Mouse (Mus musculus) lung, embryonic 16.5 days (tissue): Measurements from ENCODE around the gene Padi1. TPM values are rescaled to one million over a fixed set of nuclear protein-coding genes. Genes with fewer than 3 reads are reported as not detected.
A peak's percentile ranks its signal among the peaks of the same experiment; 100 is the strongest.

Experiments
- ATAC-seq: fragments of 200-750 bp; cut with Nextera tagmentation; 2 replicates; pipeline ENCODE4 v1.8.0; 2017; ENCODE audit warnings: low read depth, mild to moderate bottlenecking, moderate library complexity
- H3K27ac ChIP-seq: fragments of 300-500 bp; sonication (generic); 2 replicates; pipeline ENCODE4 v1.5.1; 2014; ENCODE audit warnings: mild to moderate bottlenecking, control low read depth, low read length
- H3K27me3 ChIP-seq: fragments of 300-500 bp; sonication (generic); 2 replicates; pipeline ENCODE4 v1.6.1; 2014; ENCODE audit warnings: low read depth, low read length, mixed read lengths; ENCODE audit not compliant: control insufficient read depth, insufficient read depth
- H3K36me3 ChIP-seq: fragments of 300-500 bp; sonication (generic); 2 replicates; pipeline ENCODE4 v1.6.1; 2014; ENCODE audit warnings: low read length; ENCODE audit not compliant: control insufficient read depth, insufficient read depth
- H3K4me1 ChIP-seq: fragments of 300-500 bp; sonication (generic); replicated peaks from 2 replicates; pipeline ENCODE4 v1.6.1; 2014; ENCODE audit warnings: low read length, mixed read lengths; ENCODE audit not compliant: control insufficient read depth, insufficient read depth
- H3K4me2 ChIP-seq: fragments of 300-500 bp; sonication (generic); 2 replicates; pipeline ENCODE4 v1.6.1; 2014; ENCODE audit warnings: low read depth, low read length, control low read depth
- H3K4me3 ChIP-seq: fragments of 300-500 bp; sonication (generic); 2 replicates; pipeline ENCODE4 v1.5.1; 2014; ENCODE audit warnings: mild to moderate bottlenecking, low read length, control low read depth
- H3K9ac ChIP-seq: fragments of 300-500 bp; sonication (generic); 2 replicates; pipeline ENCODE4 v1.6.1; 2014; ENCODE audit warnings: low read length, control low read depth
- H3K9me3 ChIP-seq: fragments of 300-500 bp; sonication (generic); 2 replicates; pipeline ENCODE4 v1.6.1; 2016; ENCODE audit warnings: low read length; ENCODE audit not compliant: control insufficient read depth
- WGBS: fragments of 180-500 bp; shearing (Covaris S2); extraction: QIAGEN DNeasy Blood & Tissue Kit; methylation state at CpG from one replicate; pipeline ENCODE4 v1.1.7; 2014; 5-methylcytosine and 5-hydroxymethylcytosine counted together
- polyA plus RNA-seq: library from polyadenylated mRNA; unstranded; fragments of >200 nt; fragmentation: Nextera tagmentation; extraction: Ambion mirVana; gene quantifications from 2 replicates; pipeline ENCODE4 v1.2.1, GENCODE M21; 2015

The Padi1 gene
- polyA plus RNA-seq, 1 experiment from 2014 or later: 0.21 TPM

DNA sequence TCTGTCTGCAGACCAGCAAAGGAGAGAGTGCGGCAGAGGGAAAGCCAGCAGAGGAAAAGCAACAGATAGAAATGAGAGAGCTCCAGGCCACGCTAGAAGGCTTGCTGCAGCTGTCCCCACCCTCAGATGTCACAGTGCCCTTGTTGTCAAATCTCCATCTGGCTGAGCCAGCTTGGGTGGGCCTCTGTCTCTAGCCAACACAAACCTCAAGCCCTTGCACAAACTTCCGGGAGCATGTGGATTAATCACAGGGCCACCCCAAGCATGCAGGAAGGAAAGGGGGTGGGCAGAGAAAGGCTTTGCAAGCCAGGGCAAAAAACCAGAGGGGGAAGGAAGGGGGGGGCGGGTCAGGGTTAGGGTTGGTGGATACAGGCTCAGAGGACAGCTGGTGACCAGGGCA is 58.2 kb downstream of the Padi1 start:
- ATAC-seq: peak; percentile 73
- WGBS: 56% methylated on average over 4 of the region's 4 CpGs
- Histone ChIP-seq H3K4me1 (no peaks in the 10 kb centered on the region), H3K9ac (no peak overlapping the region), H3K9me3 (no peaks in the 10 kb centered on the region), H3K36me3 (no peaks in the 10 kb centered on the region), H3K27ac (0 out of 2 replicates have a peak overlapping the region, but pooled peaks have one; percentile 28), H3K27me3 (no peaks in the 10 kb centered on the region), H3K4me3 (no peak overlapping the region), H3K4me2 (no peak overlapping the region)

GRCm38 (mm10) chr4:140785217-140785616 is 60.4 kb downstream of the Padi1 start:
- H3K27ac ChIP-seq: no peak overlapping the region
- H3K9ac ChIP-seq: no peak overlapping the region
- no peak for ATAC-seq
- H3K9me3 ChIP-seq: no peaks in the 10 kb centered on the region; the same call in 1 of the 2 replicates
- H3K36me3 ChIP-seq: no peaks in the 10 kb centered on the region
- 73% methylated on average over 5 of the region's 5 CpGs for WGBS
- H3K4me1 ChIP-seq: peaks cover 4% of the 10 kb centered on the region; the same call in 1 of the 2 replicates
- H3K27me3 ChIP-seq: no peaks in the 10 kb centered on the region
- no peak overlapping the region for H3K4me3 ChIP-seq
- H3K4me2 ChIP-seq: no peak overlapping the region

- H3K27ac ChIP-seq: no peak overlapping the region
- H3K9me3 ChIP-seq: no peaks in the 10 kb centered on the region; the same call in 1 of the 2 replicates
- H3K27me3 ChIP-seq: no peaks in the 10 kb centered on the region
- no peak overlapping the region for H3K4me2 ChIP-seq
- 92% methylated on average over 9 of the region's 9 CpGs for WGBS
- H3K4me3 ChIP-seq: no peak overlapping the region
- ATAC-seq: no peak
- H3K9ac ChIP-seq: no peak overlapping the region
- H3K4me1 ChIP-seq: peaks cover 10% of the 10 kb centered on the region; the same call in 1 of the 2 replicates
- no peaks in the 10 kb centered on the region for H3K36me3 ChIP-seq
Measured at GRCm38 (mm10) chr4:140784292-140784945, 61.2 kb downstream of the Padi1 start.

DNA sequence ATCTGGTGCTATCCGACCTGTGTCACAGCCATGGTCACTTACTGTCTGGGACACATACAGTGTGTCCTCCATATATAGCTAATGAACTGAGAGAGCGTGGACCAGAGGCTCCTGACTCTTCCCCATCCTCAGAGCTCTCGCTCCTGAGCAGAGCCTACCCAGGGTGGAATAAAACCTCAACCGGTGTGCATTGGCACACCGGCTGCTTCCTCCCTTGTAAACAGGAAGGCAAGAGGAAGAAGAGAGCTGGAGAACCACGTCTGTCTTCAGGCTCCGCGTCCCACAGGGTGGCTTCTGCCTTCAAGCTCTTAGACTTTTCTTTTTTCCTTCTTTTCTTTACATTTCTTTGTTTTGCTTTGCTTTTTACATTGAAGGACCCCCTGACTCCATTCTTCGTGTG is 62.8 kb downstream of the Padi1 start:
- peaks cover 10% of the 10 kb centered on the region; the same call in 1 of the 2 replicates for H3K4me1 ChIP-seq
- no peak for ATAC-seq
- no peak overlapping the region for H3K27ac ChIP-seq
- no peak overlapping the region for H3K4me2 ChIP-seq
- no peaks in the 10 kb centered on the region for H3K27me3 ChIP-seq
- no peaks in the 10 kb centered on the region for H3K36me3 ChIP-seq
- H3K4me3 ChIP-seq: no peak overlapping the region
- no peak overlapping the region for H3K9ac ChIP-seq
- no peaks in the 10 kb centered on the region; the same call in 1 of the 2 replicates for H3K9me3 ChIP-seq
- 86% methylated on average over 9 of the region's 9 CpGs for WGBS

GRCm38 (mm10) chr4:140780507-140780906 is 65.1 kb downstream of the Padi1 start:
- Histone ChIP-seq H3K4me3 (no peak overlapping the region), H3K27me3 (no peaks in the 10 kb centered on the region), H3K4me1 (peaks cover 10% of the 10 kb centered on the region; the same call in 1 of the 2 replicates), H3K4me2 (no peak overlapping the region), H3K27ac (no peak overlapping the region), H3K9ac (no peak overlapping the region), H3K9me3 (no peaks in the 10 kb centered on the region; the same call in 1 of the 2 replicates), H3K36me3 (no peaks in the 10 kb centered on the region)
- ATAC-seq: peak; percentile 10; the same call in 1 of the 2 replicates
- 53% methylated on average over 14 of the region's 14 CpGs for WGBS

- no peaks in the 10 kb centered on the region; the same call in 1 of the 2 replicates for H3K9me3 ChIP-seq
- ATAC-seq: peak; percentile 67
- H3K4me1 ChIP-seq: peaks cover 10% of the 10 kb centered on the region; the same call in 1 of the 2 replicates
- no peak overlapping the region for H3K4me3 ChIP-seq
- H3K36me3 ChIP-seq: no peaks in the 10 kb centered on the region
- H3K27me3 ChIP-seq: no peaks in the 10 kb centered on the region
- 10% methylated on average over 19 of the region's 19 CpGs for WGBS
- H3K9ac ChIP-seq: no peak overlapping the region
- H3K27ac ChIP-seq: no peak overlapping the region
- 0 out of 2 replicates have a peak overlapping the region, but pooled peaks have one; percentile 2 for H3K4me2 ChIP-seq
Measured at GRCm38 (mm10) chr4:140779803-140780397, 65.7 kb downstream of the Padi1 start.

DNA sequence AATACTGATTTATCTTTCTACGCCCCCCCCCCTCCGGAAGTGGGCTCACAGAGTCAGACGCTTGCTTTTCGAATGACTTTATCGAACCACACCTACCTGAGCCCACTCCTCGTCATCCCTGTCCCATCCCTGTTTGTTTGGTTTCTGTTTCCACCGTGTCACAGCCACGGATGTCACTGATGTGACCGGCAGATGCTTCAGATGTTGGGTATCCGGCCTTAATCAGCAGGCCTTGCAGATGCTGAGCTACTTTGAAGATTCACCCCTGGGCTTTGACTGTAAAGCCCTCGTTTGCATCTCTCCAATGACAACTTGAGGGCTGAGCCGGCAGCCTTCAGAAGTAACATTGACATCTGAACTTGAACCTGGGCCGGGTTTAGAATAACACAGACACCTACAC is 69.0 kb downstream of the Padi1 start:
- ATAC-seq: no peak
- H3K9ac ChIP-seq: no peak overlapping the region
- H3K4me3 ChIP-seq: no peak overlapping the region
- no peak overlapping the region for H3K4me2 ChIP-seq
- no peaks in the 10 kb centered on the region for H3K27me3 ChIP-seq
- H3K27ac ChIP-seq: no peak overlapping the region
- no peaks in the 10 kb centered on the region for H3K36me3 ChIP-seq
- 62% methylated on average over 13 of the region's 13 CpGs for WGBS
- no peaks in the 10 kb centered on the region for H3K9me3 ChIP-seq
- H3K4me1 ChIP-seq: peaks cover 10% of the 10 kb centered on the region; the same call in 1 of the 2 replicates

GRCm38 (mm10) chr4:140775876-140776275 is 69.7 kb downstream of the Padi1 start:
- 65% methylated on average over 10 of the region's 10 CpGs for WGBS
- no peaks in the 10 kb centered on the region for H3K36me3 ChIP-seq
- peaks cover 10% of the 10 kb centered on the region; the same call in 1 of the 2 replicates for H3K4me1 ChIP-seq
- H3K4me3 ChIP-seq: no peak overlapping the region
- no peak for ATAC-seq
- H3K4me2 ChIP-seq: no peak overlapping the region
- H3K9ac ChIP-seq: no peak overlapping the region
- H3K27me3 ChIP-seq: no peaks in the 10 kb centered on the region
- no peaks in the 10 kb centered on the region for H3K9me3 ChIP-seq
- no peak overlapping the region for H3K27ac ChIP-seq

GRCm38 (mm10) chr4:140774893-140775292 is 70.7 kb downstream of the Padi1 start:
- Histone ChIP-seq H3K4me2 (no peak overlapping the region), H3K9ac (no peak overlapping the region), H3K9me3 (no peaks in the 10 kb centered on the region), H3K27me3 (no peaks in the 10 kb centered on the region), H3K4me3 (no peak overlapping the region), H3K4me1 (peaks cover 2% of the 10 kb centered on the region; the same call in 1 of the 2 replicates), H3K36me3 (no peaks in the 10 kb centered on the region), H3K27ac (no peak overlapping the region)
- 88% methylated on average over 9 of the region's 9 CpGs for WGBS
- no peak for ATAC-seq
